Mouse (Mus musculus): Measurements from ENCODE around the gene Nt5c2. TPM values are rescaled to one million over a fixed set of nuclear protein-coding genes. Genes with fewer than 3 reads are reported as not detected.

The Nt5c2 gene
- polyA plus RNA-seq (2017; shearing (Covaris generic)) = 52.6 TPM

DNA sequence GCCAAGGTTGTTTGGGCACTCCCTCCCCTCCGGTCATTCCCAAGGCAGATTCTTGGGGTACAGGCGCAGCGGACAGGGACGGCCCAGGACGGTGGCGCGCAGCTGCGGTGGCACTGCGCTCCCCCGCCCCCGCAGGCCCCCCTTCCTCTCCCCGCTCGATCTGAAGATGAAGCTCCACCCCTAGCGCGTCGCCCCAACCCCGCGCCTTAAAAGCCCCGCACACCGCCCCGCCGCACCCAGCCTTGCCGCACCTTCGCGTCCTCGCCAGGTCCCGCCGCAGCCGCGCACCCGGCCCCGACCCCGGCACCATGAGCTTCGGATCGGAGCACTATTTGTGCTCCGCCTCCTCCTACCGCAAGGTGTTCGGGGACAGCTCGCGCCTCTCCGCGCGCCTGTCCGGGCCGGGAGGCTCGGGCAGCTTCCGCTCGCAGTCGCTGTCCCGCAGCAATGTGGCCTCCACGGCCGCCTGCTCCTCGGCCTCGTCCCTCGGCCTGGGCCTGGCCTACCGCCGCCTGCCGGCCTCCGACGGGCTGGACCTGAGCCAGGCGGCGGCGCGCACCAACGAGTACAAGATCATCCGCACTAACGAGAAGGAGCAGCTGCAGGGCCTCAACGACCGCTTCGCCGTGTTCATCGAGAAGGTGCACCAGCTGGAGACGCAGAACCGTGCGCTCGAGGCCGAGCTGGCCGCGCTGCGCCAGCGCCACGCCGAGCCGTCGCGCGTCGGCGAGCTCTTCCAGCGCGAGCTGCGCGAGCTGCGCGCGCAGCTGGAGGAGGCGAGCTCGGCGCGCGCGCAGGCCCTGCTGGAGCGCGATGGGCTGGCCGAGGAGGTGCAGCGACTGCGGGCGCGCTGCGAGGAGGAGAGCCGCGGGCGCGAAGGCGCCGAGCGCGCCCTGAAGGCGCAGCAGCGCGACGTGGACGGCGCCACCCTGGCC is at the start of gene Nt5c2, which contains the start of gene Ina:
Gene Nt5c2, minus strand, starts transcription at position 707 of the 935 bp plus-strand sequence.
Gene Ina, plus strand, starts transcription at position 252 of the 935 bp plus-strand sequence.

DNA sequence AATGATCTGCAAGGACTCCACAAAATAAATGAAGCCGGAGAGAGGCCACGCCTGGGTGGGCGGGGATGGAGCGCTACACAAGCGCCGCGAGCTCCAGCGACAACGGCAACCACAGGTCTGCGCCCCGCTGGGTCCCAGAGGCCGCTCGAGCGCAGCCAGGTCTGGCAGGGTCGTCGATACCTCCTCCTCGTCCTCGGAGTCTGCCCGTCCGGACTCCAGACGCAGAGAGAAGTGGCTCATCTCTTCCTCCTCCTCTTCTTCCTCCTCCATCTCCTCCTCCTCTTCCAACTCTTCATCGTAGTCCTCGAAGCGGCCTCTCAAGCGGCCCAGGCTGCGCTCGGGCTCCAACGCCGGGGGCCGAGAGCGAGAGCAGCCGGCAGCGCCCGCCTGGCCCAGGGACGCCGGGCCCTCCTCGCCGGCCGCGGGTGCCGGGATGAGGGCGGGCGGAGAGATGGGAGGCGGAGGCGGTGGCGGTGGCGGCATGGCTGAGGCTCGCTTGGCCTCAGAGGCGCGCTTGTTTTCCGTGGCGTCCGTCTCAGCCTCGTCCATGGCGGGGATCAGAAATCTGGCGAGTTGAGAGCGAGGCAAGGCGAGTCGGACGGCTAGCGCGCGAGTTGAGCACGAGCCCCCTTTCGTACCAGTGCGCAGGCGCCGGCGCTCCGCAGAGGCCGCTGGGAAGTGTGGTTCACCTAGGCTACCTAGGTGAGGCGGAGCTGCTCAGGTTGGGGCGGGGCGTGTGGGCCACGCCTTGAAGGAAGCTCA is 35.5 kb upstream of the Nt5c2 start, which contains the start of gene Pcgf6:
Gene Pcgf6, minus strand, starts transcription at position 636 of the 762 bp plus-strand sequence.

Other genes starting within 250 kb of the Nt5c2 start
- not detected for gene Ina, start 455 bp downstream of the Nt5c2 start, polyA plus RNA-seq (2017; shearing (Covaris generic))
- gene Pcgf6, start 35.8 kb upstream of the Nt5c2 start, polyA plus RNA-seq (2017; shearing (Covaris generic)) = 6.4 TPM
- 0.90 TPM for gene Taf5, start 52.6 kb upstream of the Nt5c2 start, polyA plus RNA-seq (2017; shearing (Covaris generic))
- gene Usmg5, start 75.5 kb upstream of the Nt5c2 start, polyA plus RNA-seq (2017; shearing (Covaris generic)) = 423 TPM
- 22.1 TPM for gene Pdcd11, start 75.6 kb upstream of the Nt5c2 start, polyA plus RNA-seq (2017; shearing (Covaris generic))
- 28.2 TPM for gene Calhm2, start 123.1 kb upstream of the Nt5c2 start, polyA plus RNA-seq (2017; shearing (Covaris generic))
- not detected for gene Calhm1, start 129.1 kb upstream of the Nt5c2 start, polyA plus RNA-seq (2017; shearing (Covaris generic))
- gene Calhm3, start 142.6 kb upstream of the Nt5c2 start, polyA plus RNA-seq (2017; shearing (Covaris generic)) = not detected
- gene Neurl1a, start 163.7 kb upstream of the Nt5c2 start, polyA plus RNA-seq (2017; shearing (Covaris generic)) = 0.07 TPM

Measured in activated CD4-positive, CD25-positive, alpha-beta regulatory T cell, adult 9 weeks (primary cell).